Mouse (Mus musculus): ENCODE measurements around the gene Mecp2. TPM values are rescaled to one million over a fixed set of nuclear protein-coding genes. Genes with fewer than 3 reads are reported as not detected.

Mecp2 gene
- polyA plus RNA-seq, 1 experiment from 2014 or later, result 14.9 TPM

DNA sequence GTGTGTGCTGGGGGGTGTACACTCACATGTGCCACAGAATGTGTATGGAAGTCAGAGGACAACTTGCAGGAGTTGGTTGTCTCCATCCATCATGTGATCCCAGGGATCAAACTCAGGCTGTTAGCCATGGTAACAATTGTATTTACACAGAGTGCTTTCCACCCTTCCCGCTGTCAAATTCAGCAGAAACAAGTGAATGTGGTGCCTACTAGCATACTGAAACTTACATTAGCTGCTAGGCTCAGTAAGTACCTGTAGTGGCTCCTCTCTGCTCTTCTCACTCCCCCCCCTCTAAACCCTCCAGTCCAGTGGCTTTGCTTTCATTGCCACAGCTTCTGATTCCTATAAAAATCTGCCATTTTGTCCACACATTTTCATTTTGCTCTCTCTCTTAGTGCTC, 157.4 kb downstream of the Mecp2 start:
- Histone ChIP-seq H3K36me3 (ENCODE audit: control insufficient read depth, insufficient read depth) (no peaks in the 10 kb centered on the region), H3K4me1 (replicated peaks; ENCODE audit: control insufficient read depth, insufficient read depth, low read length) (no peaks in the 10 kb centered on the region), H3K9ac (replicated peaks; ENCODE audit: low read depth, low read length) (no peak overlapping the region), H3K4me3 (replicated peaks; ENCODE audit: low read length) (no peak overlapping the region), H3K27ac (ENCODE audit: low read length) (no peak overlapping the region), H3K9me3 (ENCODE audit: control insufficient read depth, low read length) (no peaks in the 10 kb centered on the region), H3K4me2 (ENCODE audit: low read length) (no peak overlapping the region), H3K27me3 (replicated peaks; ENCODE audit: control insufficient read depth, insufficient read depth, low read length) (no peaks in the 10 kb centered on the region)
- 90% methylated on average over 1 of the region's 1 CpGs for WGBS
- no peak for ATAC-seq

MicroRNAs within 50 kb of the gene (microRNA counts, 519-probe panel; counts per million panel counts)
- microRNA mmu-miR-718, result 1,390 counts per million, percentile 11 among the panel's probes with 10 or more counts

Small RNA genes within 50 kb of the gene (microRNA-seq; reads per million reads assigned to microRNA genes)
- 2.1 reads per million, percentile 3 among the genes with 10 or more reads in this experiment for gene Mir5132
- gene Mir718, result 0.83 reads per million

Other genes starting within 250 kb of the Mecp2 start
- 0.16 and 0.24 TPM in 2 replicates for gene Avpr2, start 243.3 kb downstream of the Mecp2 start, polyA plus RNA-seq (2015; fragmentation: Nextera tagmentation; extraction: Ambion mirVana)
- gene L1cam, start 239.3 kb downstream of the Mecp2 start, polyA plus RNA-seq (2015; fragmentation: Nextera tagmentation; extraction: Ambion mirVana), result 82.6 and 110 TPM in 2 replicates
- 2.8 and 3.1 TPM in 2 replicates for gene Arhgap4, start 213.5 kb downstream of the Mecp2 start, polyA plus RNA-seq (2015; fragmentation: Nextera tagmentation; extraction: Ambion mirVana)
- 101 and 103 TPM in 2 replicates for gene Naa10, start 213.4 kb downstream of the Mecp2 start, polyA plus RNA-seq (2015; fragmentation: Nextera tagmentation; extraction: Ambion mirVana)
- gene Renbp, start 204.5 kb downstream of the Mecp2 start, polyA plus RNA-seq (2015; fragmentation: Nextera tagmentation; extraction: Ambion mirVana), result 6.7 and 10.3 TPM in 2 replicates
- gene Hcfc1, start 169.0 kb downstream of the Mecp2 start, polyA plus RNA-seq (2015; fragmentation: Nextera tagmentation; extraction: Ambion mirVana), result 53.8 and 57.0 TPM in 2 replicates
- 39.8 and 40.8 TPM in 2 replicates for gene Irak1, start 111.4 kb downstream of the Mecp2 start, polyA plus RNA-seq (2015; fragmentation: Nextera tagmentation; extraction: Ambion mirVana)
- gene Opn1mw, start 7.9 kb downstream of the Mecp2 start, polyA plus RNA-seq (2015; fragmentation: Nextera tagmentation; extraction: Ambion mirVana), result not detected in 2 replicates
- not detected in 2 replicates for gene Tex28, start 32.5 kb upstream of the Mecp2 start, polyA plus RNA-seq (2015; fragmentation: Nextera tagmentation; extraction: Ambion mirVana)
- gene Tktl1, start 41.9 kb upstream of the Mecp2 start, polyA plus RNA-seq (2015; fragmentation: Nextera tagmentation; extraction: Ambion mirVana), result 0.10 TPM in 1 of 2 replicates, not detected in the other
- 126 and 133 TPM in 2 replicates for gene Flna, start 114.5 kb upstream of the Mecp2 start, polyA plus RNA-seq (2015; fragmentation: Nextera tagmentation; extraction: Ambion mirVana)
- gene Emd, start 119.3 kb upstream of the Mecp2 start, polyA plus RNA-seq (2015; fragmentation: Nextera tagmentation; extraction: Ambion mirVana), result 13.7 and 17.9 TPM in 2 replicates
- gene Rpl10, start 135.4 kb upstream of the Mecp2 start, polyA plus RNA-seq (2015; fragmentation: Nextera tagmentation; extraction: Ambion mirVana), result 482 and 489 TPM in 2 replicates
- gene Taz, start 146.5 kb upstream of the Mecp2 start, polyA plus RNA-seq (2015; fragmentation: Nextera tagmentation; extraction: Ambion mirVana), result 96.3 and 104 TPM in 2 replicates
- 2.8 and 3.1 TPM in 2 replicates for gene Dnase1l1, start 147.0 kb upstream of the Mecp2 start, polyA plus RNA-seq (2015; fragmentation: Nextera tagmentation; extraction: Ambion mirVana)
- gene Atp6ap1, start 161.7 kb upstream of the Mecp2 start, polyA plus RNA-seq (2015; fragmentation: Nextera tagmentation; extraction: Ambion mirVana), result 202 and 229 TPM in 2 replicates
- gene Gdi1, start 169.6 kb upstream of the Mecp2 start, polyA plus RNA-seq (2015; fragmentation: Nextera tagmentation; extraction: Ambion mirVana), result 950 and 1,103 TPM in 2 replicates
- 68.2 and 68.8 TPM in 2 replicates for gene Fam50a, start 177.7 kb upstream of the Mecp2 start, polyA plus RNA-seq (2015; fragmentation: Nextera tagmentation; extraction: Ambion mirVana)
- gene Plxna3, start 193.7 kb upstream of the Mecp2 start, polyA plus RNA-seq (2015; fragmentation: Nextera tagmentation; extraction: Ambion mirVana), result 66.5 and 87.4 TPM in 2 replicates
- gene Lage3, start 218.3 kb upstream of the Mecp2 start, polyA plus RNA-seq (2015; fragmentation: Nextera tagmentation; extraction: Ambion mirVana), result 68.0 and 81.6 TPM in 2 replicates
- gene Ubl4a, start 237.9 kb upstream of the Mecp2 start, polyA plus RNA-seq (2015; fragmentation: Nextera tagmentation; extraction: Ambion mirVana), result 75.8 and 76.8 TPM in 2 replicates
- 8.3 and 8.5 TPM in 2 replicates for gene Slc10a3, start 238.0 kb upstream of the Mecp2 start, polyA plus RNA-seq (2015; fragmentation: Nextera tagmentation; extraction: Ambion mirVana)

Data from forebrain, embryonic 16.5 days (tissue).